Comparison of ENCODE assay signal across 20 mouse cellular contexts in genomic region chr1:7319313-7319712, GRCm38 (mm10).
A peak's percentile ranks its signal among the peaks of the same experiment; 100 is the strongest.
DNase-seq lines count a peak whose midpoint lies in the region; ATAC-seq and TF ChIP-seq lines count a peak whose summit lies in the region.
"Had no signal": no experiment of that assay in that cellular context is flagged by ENCODE, and none has a peak within 500 bp of the region (broad histone marks: within the 10 kb centered on the region; RNA-seq: fewer than 3 reads in every experiment).

No protein-coding gene starts in this region.

- TF ChIP-seq CTCF in midbrain, postnatal 0 days (IDR thresholded peaks at IDR 0.05) = no peak

- no peak overlapping the region for H3K27ac ChIP-seq in midbrain, embryonic 12.5 days (replicated peaks)
- H3K27ac ChIP-seq in midbrain, postnatal 0 days (ENCODE audit: low read depth, low read length) = no peak overlapping the region
- H3K27ac ChIP-seq in forebrain, embryonic 15.5 days (replicated peaks) = no peak overlapping the region
- no peak overlapping the region for H3K27ac ChIP-seq in midbrain, embryonic 13.5 days
- H3K27ac ChIP-seq: heart, embryonic 13.5 days; limb, embryonic 15.5 days; macrophage had no signal

- H3K9ac ChIP-seq in midbrain, embryonic 12.5 days (replicated peaks) = no peak overlapping the region
- H3K9ac ChIP-seq in midbrain, postnatal 0 days (replicated peaks; ENCODE audit: low read length, poor library complexity, severe bottlenecking) = no peak overlapping the region
- no peak overlapping the region for H3K9ac ChIP-seq in forebrain, embryonic 15.5 days (replicated peaks)
- no peak overlapping the region for H3K9ac ChIP-seq in midbrain, embryonic 13.5 days (replicated peaks)
- H3K9ac ChIP-seq: heart, embryonic 13.5 days; limb, embryonic 15.5 days; liver, postnatal 0 days had no signal

- H3K9me3 ChIP-seq in midbrain, embryonic 12.5 days = no peaks in the 10 kb centered on the region
- no peaks in the 10 kb centered on the region for H3K9me3 ChIP-seq in midbrain, postnatal 0 days (ENCODE audit: low read length)
- no peaks in the 10 kb centered on the region for H3K9me3 ChIP-seq in forebrain, embryonic 15.5 days
- no peaks in the 10 kb centered on the region for H3K9me3 ChIP-seq in midbrain, embryonic 13.5 days
- H3K9me3 ChIP-seq: heart, embryonic 13.5 days; limb, embryonic 15.5 days had no signal

- H3K27me3 ChIP-seq in midbrain, embryonic 12.5 days = no peaks in the 10 kb centered on the region
- no peaks in the 10 kb centered on the region for H3K27me3 ChIP-seq in midbrain, postnatal 0 days (ENCODE audit: insufficient read depth, low read length)
- no peaks in the 10 kb centered on the region for H3K27me3 ChIP-seq in forebrain, embryonic 15.5 days
- no peaks in the 10 kb centered on the region for H3K27me3 ChIP-seq in midbrain, embryonic 13.5 days
- H3K27me3 ChIP-seq: heart, embryonic 13.5 days; limb, embryonic 15.5 days had no signal

- WGBS in midbrain, embryonic 12.5 days = 17% methylated on average over 4 of the region's 4 CpGs
- 23% methylated on average over 4 of the region's 4 CpGs for WGBS in midbrain, postnatal 0 days
- 6% methylated on average over 4 of the region's 4 CpGs for WGBS in forebrain, embryonic 15.5 days
- 18% methylated on average over 4 of the region's 4 CpGs for WGBS in midbrain, embryonic 13.5 days

- no peak overlapping the region for H3K4me2 ChIP-seq in midbrain, embryonic 12.5 days (replicated peaks)
- no peak overlapping the region for H3K4me2 ChIP-seq in midbrain, postnatal 0 days (ENCODE audit: low read depth, low read length, poor library complexity, severe bottlenecking)
- no peak overlapping the region for H3K4me2 ChIP-seq in forebrain, embryonic 15.5 days (replicated peaks)
- no peak overlapping the region for H3K4me2 ChIP-seq in midbrain, embryonic 13.5 days (replicated peaks)
- H3K4me2 ChIP-seq: heart, embryonic 13.5 days; limb, embryonic 15.5 days had no signal

- ATAC-seq in midbrain, embryonic 12.5 days (ENCODE audit: low FRiP score, low read depth) = peak; percentile 49; the same call in 1 of the 2 replicates
- no peak for ATAC-seq in midbrain, postnatal 0 days (ENCODE audit: low FRiP score)
- 0 out of 2 replicates have a peak, but pooled peaks have one; percentile 32 for ATAC-seq in forebrain, embryonic 15.5 days (replicated peaks)
- ATAC-seq in midbrain, embryonic 13.5 days = peak; percentile 63
- ATAC-seq: liver, postnatal 0 days had no signal

- no peaks in the 10 kb centered on the region for H3K36me3 ChIP-seq in midbrain, embryonic 12.5 days
- no peaks in the 10 kb centered on the region for H3K36me3 ChIP-seq in midbrain, postnatal 0 days (ENCODE audit: insufficient read depth, low read length)
- no peaks in the 10 kb centered on the region for H3K36me3 ChIP-seq in forebrain, embryonic 15.5 days
- no peaks in the 10 kb centered on the region for H3K36me3 ChIP-seq in midbrain, embryonic 13.5 days
- H3K36me3 ChIP-seq: heart, embryonic 13.5 days; limb, embryonic 15.5 days had no signal

- H3K4me3 ChIP-seq in midbrain, embryonic 12.5 days = no peak overlapping the region
- H3K4me3 ChIP-seq in midbrain, postnatal 0 days (ENCODE audit: low read depth, low read length) = no peak overlapping the region
- H3K4me3 ChIP-seq in forebrain, embryonic 15.5 days = no peak overlapping the region
- no peak overlapping the region for H3K4me3 ChIP-seq in midbrain, embryonic 13.5 days (replicated peaks)
- H3K4me3 ChIP-seq: erythroblast, embryonic 14.5 days; heart, embryonic 13.5 days; limb, embryonic 15.5 days; myocyte had no signal

- no peak for DNase-seq in midbrain, postnatal 0 days (ENCODE audit: low spot score)
- DNase-seq in spleen, postnatal 10 days (ENCODE audit: low spot score in 2 of 2) = no peak
- DNase-seq in layer of hippocampus, adult 8-10 months (ENCODE audit: low spot score in 2 of 2) = no peak
- no peak for DNase-seq in ovary, adult 18-20 months (ENCODE audit: low spot score)
- DNase-seq: cerebellum, adult 11 months; heart, postnatal 4 days; kidney, adult 18-20 months; kidney, postnatal 14 days; layer of hippocampus, adult 9-11 months; liver, postnatal 0 days; right cerebral cortex, postnatal 4 days; thymus, adult 18-20 months had no signal

- H3K4me1 ChIP-seq in midbrain, embryonic 12.5 days = no peaks in the 10 kb centered on the region
- no peaks in the 10 kb centered on the region for H3K4me1 ChIP-seq in midbrain, postnatal 0 days (ENCODE audit: insufficient read depth, low read length)
- no peaks in the 10 kb centered on the region for H3K4me1 ChIP-seq in forebrain, embryonic 15.5 days
- H3K4me1 ChIP-seq in midbrain, embryonic 13.5 days (replicated peaks) = peaks cover 4% of the 10 kb centered on the region; the same call in 1 of the 2 replicates
- H3K4me1 ChIP-seq: heart, embryonic 13.5 days; limb, embryonic 15.5 days had no signal
